Mouse (Mus musculus) liver, embryonic 12.5 days (tissue): ENCODE measurements around the gene Olfr282. TPM values are rescaled to one million over a fixed set of nuclear protein-coding genes. Genes with fewer than 3 reads are reported as not detected.
"Not testable (repeated sequence)": the region's sequence is repeated elsewhere in the genome, so short reads cannot be mapped to it uniquely, and the experiment has no call there.

ENCODE experiments used
- ATAC-seq: fragments of 200-750 bp; cut with Nextera tagmentation; 2 replicates; pipeline ENCODE4 v1.8.0; 2017; ENCODE audit warnings: moderate number of reproducible peaks, mild to moderate bottlenecking, moderate library complexity
- H3K27ac ChIP-seq: fragments of 300-500 bp; sonication (generic); 2 replicates; pipeline ENCODE4 v1.5.1; 2016; ENCODE audit warnings: mild to moderate bottlenecking
- H3K27me3 ChIP-seq: fragments of 300-500 bp; sonication (generic); replicated peaks from 2 replicates; pipeline ENCODE4 v1.6.1; 2016; ENCODE audit warnings: mild to moderate bottlenecking, moderate library complexity
- H3K36me3 ChIP-seq: fragments of 300-500 bp; sonication (generic); 2 replicates; pipeline ENCODE4 v1.6.1; 2016; ENCODE audit warnings: mild to moderate bottlenecking, moderate library complexity
- H3K4me1 ChIP-seq: fragments of 300-500 bp; sonication (generic); 2 replicates; pipeline ENCODE4 v1.6.1; 2016
- H3K4me2 ChIP-seq: fragments of 300-500 bp; sonication (generic); 2 replicates; pipeline ENCODE4 v1.6.1; 2016; ENCODE audit warnings: mild to moderate bottlenecking, moderate library complexity
- H3K4me3 ChIP-seq: fragments of 300-500 bp; sonication (generic); 2 replicates; pipeline ENCODE4 v1.5.1; 2016; ENCODE audit warnings: mild to moderate bottlenecking, moderate library complexity
- H3K9ac ChIP-seq: fragments of 300-500 bp; sonication (generic); 2 replicates; pipeline ENCODE4 v1.6.1; 2016; ENCODE audit warnings: mild to moderate bottlenecking, moderate library complexity
- H3K9me3 ChIP-seq: fragments of 300-500 bp; sonication (generic); replicated peaks from 2 replicates; pipeline ENCODE4 v1.6.1; 2016; ENCODE audit warnings: mild to moderate bottlenecking, moderate library complexity
- WGBS: fragments of 180-500 bp; shearing (Covaris S2); methylation state at CpG from one replicate; pipeline ENCODE4 v1.1.7; 2016; ENCODE audit not compliant: insufficient replicate concordance; 5-methylcytosine and 5-hydroxymethylcytosine counted together
- polyA plus RNA-seq: library from polyadenylated mRNA; unstranded; fragments of >200 nt; fragmentation: Nextera tagmentation; extraction: Ambion mirVana; gene quantifications from 2 replicates; pipeline ENCODE4 v1.2.1, GENCODE M21; 2016

The Olfr282 gene
- not detected in 2 replicates for polyA plus RNA-seq

DNA sequence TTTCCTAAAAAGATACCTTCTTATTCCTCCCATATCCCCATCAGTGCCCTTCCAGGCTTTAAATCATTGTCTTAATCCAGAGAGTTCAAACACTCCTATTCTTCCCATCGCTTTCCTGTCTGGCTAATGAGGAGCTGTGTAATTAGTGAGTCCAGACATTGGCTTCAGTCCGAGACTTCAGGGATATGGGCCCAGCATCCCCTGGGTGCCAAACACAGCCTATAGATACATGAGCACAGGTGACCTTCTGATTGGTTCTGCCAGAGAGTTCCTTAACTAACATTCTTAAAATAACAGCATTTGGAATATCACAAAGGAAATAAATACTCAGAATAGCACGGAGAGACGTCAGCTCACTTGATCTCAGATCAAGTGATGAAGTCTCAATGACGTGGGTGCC, at the start of gene Olfr282:
TSS of gene Olfr282 (plus strand) at position 301 of the 400 bp plus-strand sequence.
- not testable (repeated sequence) for H3K27me3 ChIP-seq, H3K36me3 ChIP-seq, H3K4me1 ChIP-seq, H3K9me3 ChIP-seq, H3K27ac ChIP-seq, H3K4me3 ChIP-seq, ATAC-seq, H3K9ac ChIP-seq, H3K4me2 ChIP-seq
- WGBS: 71% methylated on average over 5 of the region's 5 CpGs

- H3K4me1 ChIP-seq: no peaks in the 10 kb centered on the region
- no peaks in the 10 kb centered on the region for H3K9me3 ChIP-seq
- no peaks in the 10 kb centered on the region for H3K36me3 ChIP-seq
- ATAC-seq: no peak
- no peak overlapping the region for H3K4me3 ChIP-seq
- no peak overlapping the region for H3K4me2 ChIP-seq
- no peak overlapping the region for H3K27ac ChIP-seq
- H3K27me3 ChIP-seq: no peaks in the 10 kb centered on the region
- no peak overlapping the region for H3K9ac ChIP-seq
- 56% methylated on average over 2 of the region's 2 CpGs for WGBS
Observed at GRCm38 (mm10) chr15:98387621-98388020, 43.4 kb upstream of the Olfr282 start.

DNA sequence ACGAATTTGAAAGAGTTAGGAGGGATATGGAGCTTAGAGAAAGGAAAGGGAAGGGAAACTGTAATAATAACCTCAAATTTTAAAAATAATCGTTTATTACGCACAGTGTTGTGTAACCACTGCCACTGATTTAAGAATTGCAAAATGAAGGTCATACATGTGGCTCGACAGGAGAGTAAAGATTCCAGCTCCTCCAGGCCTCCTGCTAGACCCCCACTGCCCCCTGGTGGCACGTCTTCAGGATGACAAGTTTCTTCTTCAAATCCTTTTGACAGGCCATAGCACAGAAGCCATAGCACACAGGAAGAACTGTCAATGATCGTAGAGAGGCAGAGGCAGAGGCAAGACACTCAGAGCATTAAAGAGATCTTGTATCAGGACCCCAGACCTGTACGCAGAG, 41.2 kb upstream of the Olfr282 start:
- no peaks in the 10 kb centered on the region for H3K4me1 ChIP-seq
- WGBS: 26% methylated on average over 7 of the region's 7 CpGs

DNA sequence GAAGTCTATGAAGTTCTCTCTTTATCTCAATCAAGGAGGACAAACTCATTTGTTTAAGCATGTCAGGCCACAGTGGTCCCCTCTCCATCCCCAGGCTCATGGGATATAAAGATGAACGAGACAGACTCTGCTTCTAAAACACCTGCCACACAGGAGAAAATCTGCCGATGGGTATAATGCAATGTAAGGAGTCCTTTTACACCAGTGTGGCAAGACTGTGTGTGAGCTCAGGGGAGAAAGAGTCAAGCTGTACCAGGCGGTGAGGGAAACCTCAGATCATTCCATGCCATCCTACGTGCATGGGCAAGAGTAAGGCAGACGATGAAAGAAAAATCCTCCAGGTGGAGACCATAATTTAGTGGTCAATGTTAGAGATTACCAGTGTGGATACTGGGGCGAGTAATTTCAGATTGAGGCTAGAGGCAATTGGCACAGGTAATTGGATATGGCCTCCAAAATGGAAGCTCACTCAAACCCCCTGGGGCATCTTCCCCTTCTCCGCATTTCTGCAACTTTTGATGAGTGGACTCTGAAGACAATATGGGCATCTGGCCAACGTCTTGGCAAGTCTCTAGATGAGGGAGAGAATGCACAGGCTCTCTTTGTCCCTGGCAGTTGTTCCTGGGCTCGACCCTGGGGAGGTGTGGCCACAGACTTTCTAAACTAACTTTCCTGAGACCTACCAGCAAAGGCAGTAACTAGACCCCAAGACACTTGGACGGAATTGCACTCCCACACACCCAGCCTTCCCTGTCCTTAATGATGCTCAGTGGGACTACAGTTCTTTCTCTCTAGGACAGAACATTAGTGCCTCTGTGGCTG, 39.7 kb upstream of the Olfr282 start:
- Histone ChIP-seq H3K4me3 (no peak overlapping the region), H3K4me1 (no peaks in the 10 kb centered on the region), H3K27ac (no peak overlapping the region), H3K4me2 (no peak overlapping the region), H3K9me3 (no peaks in the 10 kb centered on the region), H3K27me3 (no peaks in the 10 kb centered on the region), H3K36me3 (no peaks in the 10 kb centered on the region), H3K9ac (no peak overlapping the region)
- ATAC-seq: no peak
- WGBS: 57% methylated on average over 10 of the region's 10 CpGs

More for the DNA sequence above, 41.2 kb upstream of the Olfr282 start:
- no peak for ATAC-seq
- Histone ChIP-seq H3K9ac (no peak overlapping the region), H3K4me3 (no peak overlapping the region), H3K27me3 (no peaks in the 10 kb centered on the region), H3K9me3 (no peaks in the 10 kb centered on the region), H3K4me2 (no peak overlapping the region), H3K27ac (no peak overlapping the region), H3K36me3 (no peaks in the 10 kb centered on the region)

GRCm38 (mm10) chr15:98391903-98392187, 39.2 kb upstream of the Olfr282 start:
- Histone ChIP-seq H3K4me3 (no peak overlapping the region), H3K9me3 (no peaks in the 10 kb centered on the region), H3K27me3 (no peaks in the 10 kb centered on the region), H3K4me1 (no peaks in the 10 kb centered on the region), H3K4me2 (no peak overlapping the region), H3K9ac (no peak overlapping the region), H3K36me3 (no peaks in the 10 kb centered on the region), H3K27ac (no peak overlapping the region)
- no peak for ATAC-seq
- 29% methylated on average over 2 of the region's 2 CpGs for WGBS

DNA sequence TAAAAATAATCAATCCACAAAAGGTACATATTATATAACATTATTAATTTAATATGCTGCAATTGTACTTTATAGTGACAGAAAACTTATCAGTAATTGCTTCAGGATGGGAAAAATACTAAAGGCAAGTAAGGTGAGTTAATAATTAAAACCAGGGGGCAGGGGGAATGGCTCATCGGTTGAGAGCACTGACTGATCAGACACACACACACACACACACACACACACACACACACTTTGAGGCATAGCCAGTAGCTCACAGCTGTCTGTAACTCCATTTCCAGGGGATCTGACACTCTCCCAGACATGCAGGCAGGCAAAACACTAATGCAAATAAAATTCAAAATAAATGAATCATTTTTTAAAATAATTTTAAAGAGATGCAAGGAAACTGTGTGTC, 33.9 kb upstream of the Olfr282 start:
- Histone ChIP-seq H3K27me3 (no peaks in the 10 kb centered on the region), H3K27ac (no peak overlapping the region), H3K9me3 (no peaks in the 10 kb centered on the region), H3K4me2 (no peak overlapping the region), H3K9ac (no peak overlapping the region), H3K4me1 (no peaks in the 10 kb centered on the region), H3K36me3 (no peaks in the 10 kb centered on the region), H3K4me3 (no peak overlapping the region)
- 64% methylated on average over 1 of the region's 1 CpGs for WGBS
- no peak for ATAC-seq

GRCm38 (mm10) chr15:98402356-98402755, 28.7 kb upstream of the Olfr282 start:
- Histone ChIP-seq H3K9ac (no peak overlapping the region), H3K9me3 (no peaks in the 10 kb centered on the region), H3K36me3 (no peaks in the 10 kb centered on the region), H3K4me1 (no peaks in the 10 kb centered on the region), H3K27ac (no peak overlapping the region), H3K27me3 (no peaks in the 10 kb centered on the region), H3K4me2 (no peak overlapping the region), H3K4me3 (no peak overlapping the region)
- ATAC-seq: no peak
- 73% methylated on average over 10 of the region's 10 CpGs for WGBS

GRCm38 (mm10) chr15:98408406-98409060, 22.5 kb upstream of the Olfr282 start:
- Histone ChIP-seq H3K27ac (no peak overlapping the region), H3K36me3 (no peaks in the 10 kb centered on the region), H3K4me1 (no peaks in the 10 kb centered on the region), H3K9me3 (no peaks in the 10 kb centered on the region), H3K4me2 (no peak overlapping the region), H3K9ac (no peak overlapping the region), H3K27me3 (no peaks in the 10 kb centered on the region), H3K4me3 (no peak overlapping the region)
- no peak for ATAC-seq
- 58% methylated on average over 17 of the region's 17 CpGs for WGBS

GRCm38 (mm10) chr15:98409635-98410034, 21.4 kb upstream of the Olfr282 start:
- Histone ChIP-seq H3K4me3 (no peak overlapping the region), H3K36me3 (no peaks in the 10 kb centered on the region), H3K9me3 (no peaks in the 10 kb centered on the region), H3K9ac (no peak overlapping the region), H3K4me2 (no peak overlapping the region), H3K27ac (no peak overlapping the region), H3K27me3 (no peaks in the 10 kb centered on the region), H3K4me1 (no peaks in the 10 kb centered on the region)
- 78% methylated on average over 2 of the region's 2 CpGs for WGBS
- ATAC-seq: no peak

- no peaks in the 10 kb centered on the region for H3K27me3 ChIP-seq
- no peaks in the 10 kb centered on the region for H3K9me3 ChIP-seq
- no peak overlapping the region for H3K4me3 ChIP-seq
- no peaks in the 10 kb centered on the region for H3K36me3 ChIP-seq
- H3K4me2 ChIP-seq: no peak overlapping the region
- 79% methylated on average over 9 of the region's 9 CpGs for WGBS
- ATAC-seq: no peak
- H3K9ac ChIP-seq: no peak overlapping the region
- no peak overlapping the region for H3K27ac ChIP-seq
- H3K4me1 ChIP-seq: no peaks in the 10 kb centered on the region
Observed at GRCm38 (mm10) chr15:98410249-98410648, 20.8 kb upstream of the Olfr282 start.

DNA sequence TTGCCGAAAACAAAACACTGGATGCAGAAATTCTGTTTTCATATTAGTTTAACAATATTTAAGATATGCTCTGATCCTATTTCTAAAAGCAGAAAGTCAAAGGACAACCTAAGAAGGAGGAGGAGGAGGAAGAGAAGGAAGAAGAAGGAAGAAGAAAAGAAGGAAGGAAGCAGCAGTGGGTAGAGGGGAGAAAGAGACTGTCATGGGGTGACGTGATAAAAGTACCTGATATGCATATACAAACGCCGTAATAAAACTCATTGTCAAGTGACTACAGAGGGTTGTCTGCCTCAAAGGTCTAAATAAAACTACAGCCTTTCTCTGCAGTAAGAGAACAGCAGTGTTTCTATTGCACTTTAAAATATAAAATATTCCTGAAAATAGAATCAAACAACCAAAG, 15.0 kb upstream of the Olfr282 start:
- Histone ChIP-seq H3K27ac (no peak overlapping the region), H3K4me3 (no peak overlapping the region), H3K9ac (no peak overlapping the region), H3K36me3 (no peaks in the 10 kb centered on the region), H3K4me2 (no peak overlapping the region), H3K27me3 (no peaks in the 10 kb centered on the region), H3K4me1 (no peaks in the 10 kb centered on the region), H3K9me3 (no peaks in the 10 kb centered on the region)
- WGBS: 39% methylated on average over 4 of the region's 4 CpGs
- no peak for ATAC-seq

GRCm38 (mm10) chr15:98416802-98417201, 14.2 kb upstream of the Olfr282 start:
- H3K27me3 ChIP-seq, H3K4me2 ChIP-seq, H3K4me1 ChIP-seq, H3K36me3 ChIP-seq, H3K9me3 ChIP-seq, ATAC-seq, H3K4me3 ChIP-seq, H3K9ac ChIP-seq, H3K27ac ChIP-seq: not testable (repeated sequence)

DNA sequence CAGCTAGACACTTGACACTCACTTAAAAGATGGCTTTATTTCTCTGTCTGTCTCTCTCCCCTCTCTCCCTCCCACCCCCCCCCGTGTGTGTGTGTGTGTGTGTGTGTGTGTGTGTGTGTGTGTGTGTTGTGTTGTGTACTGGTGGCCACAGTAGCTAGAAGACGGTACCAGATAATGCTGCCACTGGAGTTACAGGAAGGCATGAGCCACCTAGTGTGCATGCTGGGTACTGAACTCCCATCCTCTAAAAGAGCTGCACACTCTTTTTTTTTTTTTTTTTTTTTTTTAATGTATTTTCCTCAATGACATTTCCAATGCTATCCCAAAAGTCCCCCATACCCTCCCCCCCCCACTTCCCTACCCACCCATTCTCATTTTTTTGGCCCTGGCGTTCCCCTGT, 13.7 kb upstream of the Olfr282 start:
- ATAC-seq, H3K4me1 ChIP-seq, H3K27ac ChIP-seq, H3K4me3 ChIP-seq, H3K36me3 ChIP-seq, H3K9me3 ChIP-seq, H3K9ac ChIP-seq, H3K4me2 ChIP-seq, H3K27me3 ChIP-seq: not testable (repeated sequence)
- WGBS: 86% methylated on average over 1 of the region's 3 CpGs
